Mouse (Mus musculus): ENCODE data around the gene Adgrb3. TPM values are rescaled to one million over a fixed set of nuclear protein-coding genes. Genes with fewer than 3 reads are reported as not detected.

The Adgrb3 gene
- polyA plus RNA-seq, 1 experiment from 2014 or later = 2.1 TPM

- no peak for ATAC-seq
- Histone ChIP-seq H3K36me3 (ENCODE audit: control insufficient read depth, insufficient read depth) (no peaks in the 10 kb centered on the region), H3K27ac (ENCODE audit: low read depth, low read length) (no peak overlapping the region), H3K9ac (ENCODE audit: low read depth, low read length) (no peak overlapping the region), H3K4me1 (replicated peaks; ENCODE audit: control insufficient read depth, insufficient read depth, low read length) (no peaks in the 10 kb centered on the region), H3K9me3 (ENCODE audit: control insufficient read depth) (no peaks in the 10 kb centered on the region), H3K4me3 (ENCODE audit: low read depth, low read length) (no peak overlapping the region), H3K4me2 (replicated peaks; ENCODE audit: low read depth) (no peak overlapping the region), H3K27me3 (replicated peaks; ENCODE audit: control insufficient read depth, insufficient read depth, low read length) (no peaks in the 10 kb centered on the region)
- no peak for TF ChIP-seq CTCF (IDR thresholded peaks at IDR 0.05; ENCODE audit: low read depth)
- WGBS = 73% methylated on average over 10 of the region's 10 CpGs
Measured at GRCm38 (mm10) chr1:25823961-25824360, 5.5 kb downstream of the Adgrb3 start.

- Histone ChIP-seq H3K4me1 (replicated peaks; ENCODE audit: control insufficient read depth, insufficient read depth, low read length) (no peaks in the 10 kb centered on the region), H3K9ac (ENCODE audit: low read depth, low read length) (no peak overlapping the region), H3K4me3 (ENCODE audit: low read depth, low read length) (no peak overlapping the region), H3K9me3 (ENCODE audit: control insufficient read depth) (no peaks in the 10 kb centered on the region), H3K27ac (ENCODE audit: low read depth, low read length) (no peak overlapping the region), H3K27me3 (replicated peaks; ENCODE audit: control insufficient read depth, insufficient read depth, low read length) (no peaks in the 10 kb centered on the region), H3K36me3 (ENCODE audit: control insufficient read depth, insufficient read depth) (no peaks in the 10 kb centered on the region), H3K4me2 (replicated peaks; ENCODE audit: low read depth) (no peak overlapping the region)
- ATAC-seq = no peak
- WGBS = 73% methylated on average over 1 of the region's 1 CpGs
- no peak for TF ChIP-seq CTCF (IDR thresholded peaks at IDR 0.05; ENCODE audit: low read depth)
Measured at GRCm38 (mm10) chr1:25815491-25815890, 14.0 kb downstream of the Adgrb3 start.

GRCm38 (mm10) chr1:25778784-25779183 lies 50.7 kb downstream of the Adgrb3 start:
- no peak overlapping the region for H3K4me2 ChIP-seq (replicated peaks; ENCODE audit: low read depth)
- no peak overlapping the region for H3K4me3 ChIP-seq (ENCODE audit: low read depth, low read length)
- H3K27ac ChIP-seq (ENCODE audit: low read depth, low read length) = no peak overlapping the region
- ATAC-seq = no peak
- H3K27me3 ChIP-seq (replicated peaks; ENCODE audit: control insufficient read depth, insufficient read depth, low read length) = no peaks in the 10 kb centered on the region
- TF ChIP-seq CTCF (IDR thresholded peaks at IDR 0.05; ENCODE audit: low read depth) = no peak
- H3K4me1 ChIP-seq (replicated peaks; ENCODE audit: control insufficient read depth, insufficient read depth, low read length) = no peaks in the 10 kb centered on the region
- H3K9me3 ChIP-seq (ENCODE audit: control insufficient read depth) = no peaks in the 10 kb centered on the region
- WGBS = 78% methylated on average over 1 of the region's 1 CpGs
- no peaks in the 10 kb centered on the region for H3K36me3 ChIP-seq (ENCODE audit: control insufficient read depth, insufficient read depth)
- no peak overlapping the region for H3K9ac ChIP-seq (ENCODE audit: low read depth, low read length)

- 82% methylated on average over 4 of the region's 4 CpGs for WGBS
- Histone ChIP-seq H3K4me2 (replicated peaks; ENCODE audit: low read depth) (no peak overlapping the region), H3K9ac (ENCODE audit: low read depth, low read length) (no peak overlapping the region), H3K27me3 (replicated peaks; ENCODE audit: control insufficient read depth, insufficient read depth, low read length) (no peaks in the 10 kb centered on the region), H3K36me3 (ENCODE audit: control insufficient read depth, insufficient read depth) (no peaks in the 10 kb centered on the region), H3K4me1 (replicated peaks; ENCODE audit: control insufficient read depth, insufficient read depth, low read length) (no peaks in the 10 kb centered on the region), H3K4me3 (ENCODE audit: low read depth, low read length) (no peak overlapping the region), H3K9me3 (ENCODE audit: control insufficient read depth) (no peaks in the 10 kb centered on the region), H3K27ac (ENCODE audit: low read depth, low read length) (no peak overlapping the region)
- no peak for ATAC-seq
- TF ChIP-seq CTCF (IDR thresholded peaks at IDR 0.05; ENCODE audit: low read depth) = no peak
Measured at GRCm38 (mm10) chr1:25777459-25777858, 52.0 kb downstream of the Adgrb3 start.

- H3K4me1 ChIP-seq (replicated peaks; ENCODE audit: control insufficient read depth, insufficient read depth, low read length) = no peaks in the 10 kb centered on the region
- no peak for ATAC-seq
- H3K27me3 ChIP-seq (replicated peaks; ENCODE audit: control insufficient read depth, insufficient read depth, low read length) = no peaks in the 10 kb centered on the region
- TF ChIP-seq CTCF (IDR thresholded peaks at IDR 0.05; ENCODE audit: low read depth) = no peak
- H3K9ac ChIP-seq (ENCODE audit: low read depth, low read length) = no peak overlapping the region
- H3K4me2 ChIP-seq (replicated peaks; ENCODE audit: low read depth) = no peak overlapping the region
- no peaks in the 10 kb centered on the region for H3K36me3 ChIP-seq (ENCODE audit: control insufficient read depth, insufficient read depth)
- H3K9me3 ChIP-seq (ENCODE audit: control insufficient read depth) = no peaks in the 10 kb centered on the region
- H3K27ac ChIP-seq (ENCODE audit: low read depth, low read length) = no peak overlapping the region
- H3K4me3 ChIP-seq (ENCODE audit: low read depth, low read length) = no peak overlapping the region
- 75% methylated on average over 3 of the region's 3 CpGs for WGBS
Measured at GRCm38 (mm10) chr1:25775440-25776130, 53.9 kb downstream of the Adgrb3 start.

- H3K9me3 ChIP-seq (ENCODE audit: control insufficient read depth) = no peaks in the 10 kb centered on the region
- TF ChIP-seq CTCF (IDR thresholded peaks at IDR 0.05; ENCODE audit: low read depth) = no peak
- ATAC-seq = no peak
- H3K27me3 ChIP-seq (replicated peaks; ENCODE audit: control insufficient read depth, insufficient read depth, low read length) = no peaks in the 10 kb centered on the region
- H3K9ac ChIP-seq (ENCODE audit: low read depth, low read length) = no peak overlapping the region
- no peak overlapping the region for H3K27ac ChIP-seq (ENCODE audit: low read depth, low read length)
- no peak overlapping the region for H3K4me3 ChIP-seq (ENCODE audit: low read depth, low read length)
- no peak overlapping the region for H3K4me2 ChIP-seq (replicated peaks; ENCODE audit: low read depth)
- H3K4me1 ChIP-seq (replicated peaks; ENCODE audit: control insufficient read depth, insufficient read depth, low read length) = no peaks in the 10 kb centered on the region
- no peaks in the 10 kb centered on the region for H3K36me3 ChIP-seq (ENCODE audit: control insufficient read depth, insufficient read depth)
- 71% methylated on average over 2 of the region's 2 CpGs for WGBS
Measured at GRCm38 (mm10) chr1:25768958-25769357, 60.5 kb downstream of the Adgrb3 start.

- no peak overlapping the region for H3K4me3 ChIP-seq (ENCODE audit: low read depth, low read length)
- no peak overlapping the region for H3K4me2 ChIP-seq (replicated peaks; ENCODE audit: low read depth)
- H3K36me3 ChIP-seq (ENCODE audit: control insufficient read depth, insufficient read depth) = no peaks in the 10 kb centered on the region
- no peak overlapping the region for H3K27ac ChIP-seq (ENCODE audit: low read depth, low read length)
- no peak overlapping the region for H3K9ac ChIP-seq (ENCODE audit: low read depth, low read length)
- no peak for ATAC-seq
- H3K4me1 ChIP-seq (replicated peaks; ENCODE audit: control insufficient read depth, insufficient read depth, low read length) = no peaks in the 10 kb centered on the region
- no peaks in the 10 kb centered on the region for H3K9me3 ChIP-seq (ENCODE audit: control insufficient read depth)
- no peak for TF ChIP-seq CTCF (IDR thresholded peaks at IDR 0.05; ENCODE audit: low read depth)
- H3K27me3 ChIP-seq (replicated peaks; ENCODE audit: control insufficient read depth, insufficient read depth, low read length) = no peaks in the 10 kb centered on the region
Measured at GRCm38 (mm10) chr1:25755265-25755664, 74.2 kb downstream of the Adgrb3 start.

Measured in intestine, postnatal 0 days (tissue).